Mouse (Mus musculus) kidney, adult 9 months (tissue): ENCODE results near the gene Pgm3.
"Not testable (repeated sequence)": the region's sequence is repeated elsewhere in the genome, so short reads cannot be mapped to it uniquely, and the experiment has no call there.

Source experiments
- DNase-seq: peaks from one replicate; pipeline ENCODE4 v3.0.0; 2022

Gene Pgm3

DNA sequence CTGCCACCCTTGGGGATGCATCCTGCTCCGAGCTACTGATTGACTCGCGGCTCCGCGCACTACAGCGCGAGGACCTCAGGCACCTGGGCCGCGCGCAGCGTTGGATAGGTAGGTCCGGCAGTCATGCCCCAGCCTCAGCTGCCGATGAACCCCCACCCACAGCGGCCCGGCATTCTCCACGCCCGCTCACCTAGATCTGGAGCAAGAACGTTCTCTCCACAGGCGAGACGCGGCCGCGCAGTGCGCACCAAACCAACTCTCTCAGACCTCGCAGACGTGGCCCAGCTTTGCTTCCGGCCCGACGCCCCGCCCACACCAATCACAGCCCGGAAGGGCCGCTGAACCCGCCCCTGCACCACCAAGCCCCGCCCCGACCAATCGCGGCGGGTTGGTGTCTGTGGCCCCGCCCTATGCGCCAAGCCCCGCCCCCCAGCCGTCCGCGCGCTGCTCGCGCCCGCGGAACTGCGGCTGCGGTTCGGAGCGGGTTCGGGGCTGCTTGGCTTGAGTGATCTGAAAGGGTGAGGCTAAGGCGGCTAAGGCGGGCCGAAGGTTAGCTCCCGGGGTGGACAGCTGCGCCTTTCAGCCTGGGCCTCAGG, at the start of gene Pgm3, which contains the start of gene Rwdd2a:
TSS of gene Pgm3 (minus strand) at position 303 of the 596 bp plus-strand sequence.
TSS of gene Rwdd2a (plus strand) at position 452 of the 596 bp plus-strand sequence.
- peak; percentile 96 for DNase-seq

DNA sequence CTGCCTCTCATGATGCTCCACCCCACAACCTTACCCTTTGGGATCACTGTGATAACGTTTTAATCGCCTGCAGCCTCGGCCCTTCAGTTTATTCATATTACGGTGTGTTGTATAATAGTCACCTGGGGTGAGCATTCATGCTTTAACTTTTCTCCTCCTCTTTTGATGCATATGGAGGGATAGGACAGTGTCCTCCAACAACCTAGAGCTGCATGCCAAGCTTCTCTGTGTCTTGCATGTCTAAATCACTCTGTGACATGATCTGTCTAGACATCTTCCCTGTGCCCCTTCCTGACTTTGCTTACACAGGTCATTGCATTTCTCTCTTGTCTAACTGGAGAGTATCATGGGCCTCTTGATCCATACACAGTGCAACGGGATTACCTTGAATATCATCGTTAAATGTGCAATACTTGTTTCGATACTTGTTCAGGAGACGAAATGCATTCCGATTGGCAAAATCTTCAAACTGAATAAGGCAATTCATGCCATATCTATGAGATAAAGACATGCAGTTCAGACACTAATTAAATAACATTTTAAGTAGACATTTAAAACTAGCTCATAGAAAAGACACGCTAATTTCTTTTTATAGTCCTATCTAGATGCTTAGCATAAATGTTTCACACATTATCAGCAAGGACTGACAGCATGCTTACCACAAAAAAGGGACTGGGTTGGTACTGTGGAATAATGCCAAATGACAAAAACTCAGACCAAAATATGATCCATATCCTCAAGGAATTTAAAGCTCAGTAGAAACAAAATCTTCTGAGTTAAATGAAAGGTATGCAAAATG, 47.9 kb upstream of the Pgm3 start:
- no peak for DNase-seq

DNA sequence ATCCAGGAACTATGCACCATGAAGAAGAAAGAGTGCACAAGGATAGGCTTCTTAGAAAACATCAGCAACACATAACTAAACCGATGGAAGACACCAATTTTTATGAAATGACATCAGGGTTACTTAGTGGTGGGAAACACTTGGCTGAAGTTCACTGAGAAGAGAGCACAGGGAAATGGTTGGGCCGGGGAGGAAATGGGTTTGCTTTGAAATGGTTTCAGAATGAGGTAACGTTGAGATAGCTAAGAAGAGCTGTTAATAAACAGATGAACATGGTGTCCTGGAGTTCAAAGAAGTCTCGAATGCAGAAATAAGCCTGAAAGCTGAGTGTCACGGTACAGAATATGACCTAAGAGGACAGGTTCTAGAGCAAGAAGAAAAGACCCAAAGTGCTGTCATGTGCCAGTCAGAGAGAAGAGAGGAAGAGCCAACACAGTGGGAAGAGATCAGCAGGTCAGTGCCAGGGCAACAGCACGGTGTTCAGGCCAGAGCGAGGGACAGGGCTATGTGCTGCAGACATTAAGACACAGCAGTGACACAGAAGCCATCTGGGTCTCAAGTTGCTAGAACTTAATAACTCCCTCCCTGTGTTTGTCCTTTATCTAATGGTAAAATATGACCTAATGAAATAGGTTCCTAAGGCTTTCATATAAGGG, 46.3 kb upstream of the Pgm3 start:
- DNase-seq = no peak

DNA sequence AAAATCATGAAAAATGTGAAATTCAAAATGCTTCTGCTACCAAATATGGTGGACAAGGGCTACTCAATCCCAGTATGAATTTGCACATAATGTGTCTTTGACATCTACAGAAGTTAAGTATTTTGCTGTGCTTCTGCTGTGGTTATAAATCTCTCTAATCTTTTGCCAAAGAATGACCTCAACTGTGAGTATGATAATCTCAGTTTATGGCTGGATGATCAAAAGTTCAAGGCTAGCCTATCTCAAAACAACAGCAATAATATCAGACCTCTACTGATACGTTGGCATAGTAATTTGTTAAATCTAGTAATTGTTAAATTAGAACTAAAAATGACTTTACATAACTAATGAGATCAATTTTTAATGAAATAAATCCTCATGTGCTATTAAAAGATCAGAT, 44.1 kb upstream of the Pgm3 start:
- DNase-seq = no peak

DNA sequence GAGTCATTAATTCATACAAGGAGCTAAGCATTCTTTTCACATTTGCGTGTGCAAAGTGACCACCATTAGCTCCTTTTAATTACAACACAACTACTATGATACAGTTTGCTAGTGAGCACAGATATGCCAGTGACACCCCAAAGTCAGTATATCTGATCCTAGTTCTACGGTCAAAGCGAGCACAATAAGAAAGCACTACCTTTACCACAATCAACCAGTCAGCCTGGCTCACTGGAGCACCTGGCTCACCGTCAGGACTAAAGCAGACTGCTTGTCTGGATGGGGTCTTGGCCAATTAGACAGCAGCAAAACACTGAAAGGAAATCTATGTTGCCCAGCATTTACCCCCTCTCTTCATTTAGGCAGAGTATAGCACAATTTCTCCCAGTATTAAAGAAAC, 40.4 kb upstream of the Pgm3 start:
- no peak for DNase-seq

DNA sequence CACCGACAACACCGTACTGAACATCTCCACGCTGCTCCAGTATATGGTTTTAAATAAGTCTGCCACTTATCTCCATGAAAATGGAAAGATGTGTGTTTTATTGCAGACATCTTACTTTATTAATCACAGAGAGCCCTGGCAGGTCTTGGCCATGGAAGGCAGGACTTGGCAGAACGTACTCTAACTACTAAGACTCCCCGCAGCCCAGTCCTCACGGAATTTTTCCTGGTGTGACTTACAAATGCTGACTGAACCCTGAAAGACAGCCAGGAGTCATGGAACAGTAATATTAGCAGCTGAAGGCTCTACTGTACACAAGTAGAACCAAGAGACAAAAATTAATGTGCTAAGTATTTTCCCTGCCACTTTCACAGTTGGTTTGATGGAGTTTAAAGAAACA, 34.1 kb upstream of the Pgm3 start:
- DNase-seq = no peak

DNA sequence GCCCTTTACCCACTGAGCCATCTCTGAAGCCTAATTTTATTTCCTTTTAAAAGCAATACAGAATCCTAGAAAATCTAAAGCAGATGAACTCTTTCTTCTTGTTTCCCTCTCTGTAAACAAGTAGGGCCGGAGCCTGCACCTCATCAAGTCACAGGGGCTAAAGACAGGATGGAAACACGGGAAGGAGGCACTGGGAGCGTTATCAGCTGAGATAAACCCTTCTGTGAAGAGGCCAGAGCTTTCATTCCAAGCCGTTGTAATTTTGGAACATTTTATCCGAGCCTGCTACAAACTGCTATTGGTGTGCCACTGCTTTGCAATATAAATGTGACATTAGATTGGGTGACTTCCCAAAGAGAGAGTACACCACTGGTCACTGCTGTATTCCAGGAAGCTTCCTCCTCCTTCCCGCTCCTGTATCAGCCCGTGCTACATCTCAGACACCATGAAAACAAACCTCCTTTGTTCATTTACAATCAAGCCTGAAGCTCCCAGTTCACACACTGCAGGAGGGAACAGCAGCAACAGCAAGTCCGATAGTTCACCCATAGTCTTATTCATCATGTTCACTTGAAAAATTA, 28.2 kb upstream of the Pgm3 start:
- no peak for DNase-seq

DNA sequence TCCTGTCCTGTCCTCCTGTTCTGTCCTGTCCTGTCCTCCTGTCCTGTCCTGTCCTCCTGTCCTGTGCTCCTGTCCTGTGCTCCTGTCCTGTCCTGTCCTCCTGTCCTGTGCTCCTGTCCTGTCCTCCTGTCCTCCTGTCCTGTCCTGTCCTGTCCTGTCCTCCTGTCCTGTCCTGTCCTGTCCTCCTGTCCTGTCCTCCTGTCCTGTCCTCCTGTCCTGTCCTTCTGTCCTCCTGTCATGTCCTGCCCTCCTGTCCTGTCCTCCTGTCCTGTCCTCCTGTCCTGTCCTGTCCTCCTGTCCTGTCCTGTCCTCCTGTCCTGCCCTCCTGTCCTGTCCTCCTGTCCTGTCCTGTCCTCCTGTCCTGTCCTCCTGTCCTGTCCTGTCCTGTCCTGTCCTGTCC, 25.3 kb upstream of the Pgm3 start:
- DNase-seq = not testable (repeated sequence)

DNA sequence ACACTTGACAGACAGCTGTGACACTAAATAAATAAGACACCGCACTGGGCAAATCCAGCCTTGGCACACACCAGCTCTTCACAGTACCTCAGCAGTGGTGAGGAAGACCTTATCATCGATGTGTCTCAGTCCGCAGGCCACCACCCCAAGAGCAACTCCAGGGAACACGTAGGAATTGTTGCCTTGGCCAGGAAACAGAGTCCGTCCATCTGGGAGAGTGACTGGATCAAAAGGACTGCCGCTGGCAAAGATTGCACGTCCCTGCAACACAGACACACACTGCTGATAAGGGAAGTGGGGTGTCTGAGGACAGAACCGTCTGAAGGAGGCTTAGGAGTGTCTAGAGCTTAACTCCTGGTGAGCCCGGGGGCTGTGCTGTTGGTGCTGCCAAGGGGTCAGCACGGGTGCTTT, 22.7 kb upstream of the Pgm3 start:
- DNase-seq = not testable (repeated sequence)

DNA sequence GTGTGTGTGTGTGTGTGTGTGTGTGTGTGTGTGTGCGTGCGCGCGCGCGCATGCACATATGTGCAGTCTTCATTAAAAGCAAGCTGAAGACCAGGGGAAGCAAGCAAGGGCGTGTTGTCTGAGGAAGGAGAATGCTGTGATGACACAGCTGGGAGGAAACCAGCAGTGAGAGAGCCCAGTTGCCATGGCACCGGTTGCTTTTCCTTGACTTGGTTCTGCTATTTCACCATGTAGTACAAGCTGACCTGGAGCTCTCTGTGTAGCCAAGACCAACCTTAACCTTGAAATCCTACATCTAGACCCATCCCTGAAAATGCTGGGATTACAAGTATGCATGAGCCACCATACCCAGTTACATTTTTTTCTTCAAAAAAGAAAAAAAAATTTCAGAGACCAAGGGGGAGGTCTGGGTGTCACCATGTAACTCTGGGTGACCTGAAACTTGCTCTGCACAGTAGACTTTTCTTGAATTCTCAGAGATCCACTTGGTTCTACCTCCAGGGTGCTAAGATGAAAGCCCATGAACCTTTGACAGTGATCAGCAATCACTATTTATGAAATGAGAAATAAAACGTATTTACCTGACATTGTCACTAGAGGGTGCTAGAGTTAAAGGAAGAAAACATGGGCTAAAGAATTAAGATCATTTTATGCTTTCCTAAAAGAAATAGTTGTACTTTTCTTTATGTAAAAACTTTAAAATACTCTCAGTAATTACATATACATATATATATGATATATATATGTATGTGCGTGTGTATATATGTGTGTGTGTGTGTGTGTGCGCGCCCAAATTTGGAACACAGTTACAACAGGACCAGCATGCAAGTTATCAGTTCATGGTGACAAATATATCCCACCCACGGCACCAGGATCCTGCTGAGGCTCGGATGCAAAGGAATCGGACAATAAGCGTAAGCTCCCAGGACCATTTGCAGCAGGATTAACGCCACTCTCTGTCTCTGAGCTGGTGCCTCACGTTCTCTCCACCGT, 21.3 kb upstream of the Pgm3 start:
- peak; percentile 20 for DNase-seq

DNA sequence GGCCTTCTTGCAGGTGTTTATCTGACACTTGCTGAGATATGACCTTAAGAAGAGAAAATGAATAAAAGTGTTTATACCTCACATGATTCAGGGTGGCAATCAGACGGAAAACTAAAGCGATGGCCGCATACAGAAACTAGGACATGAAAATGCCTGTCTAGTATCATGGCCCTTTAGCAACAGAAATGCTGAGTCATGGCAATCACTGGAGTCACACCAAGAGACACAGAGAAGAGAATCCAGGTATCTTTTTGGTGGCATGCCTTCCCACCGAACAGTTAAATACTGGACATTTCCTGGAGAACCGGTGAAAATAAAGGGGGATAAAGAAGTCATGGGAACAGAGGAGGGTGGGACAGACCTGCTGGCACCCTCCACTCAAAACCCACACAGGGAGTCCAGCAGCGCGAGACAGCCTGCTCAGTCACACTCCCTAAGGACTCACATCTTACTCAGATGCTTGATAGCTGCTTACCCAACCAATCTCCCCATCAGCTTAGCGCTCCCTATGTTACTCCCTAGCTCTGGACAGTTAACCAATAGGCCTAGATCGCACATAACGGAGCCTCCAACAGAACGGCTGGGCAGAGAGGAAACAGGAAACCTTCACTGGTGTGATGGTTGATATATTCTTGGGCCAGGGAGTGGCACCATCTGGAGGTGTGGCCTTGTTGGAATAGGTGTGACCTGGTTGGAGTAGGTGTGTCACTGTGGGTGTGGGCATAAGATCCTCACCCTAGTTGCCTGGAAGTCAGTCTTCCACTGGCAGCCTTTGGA, 15.6 kb upstream of the Pgm3 start:
- no peak for DNase-seq

DNA sequence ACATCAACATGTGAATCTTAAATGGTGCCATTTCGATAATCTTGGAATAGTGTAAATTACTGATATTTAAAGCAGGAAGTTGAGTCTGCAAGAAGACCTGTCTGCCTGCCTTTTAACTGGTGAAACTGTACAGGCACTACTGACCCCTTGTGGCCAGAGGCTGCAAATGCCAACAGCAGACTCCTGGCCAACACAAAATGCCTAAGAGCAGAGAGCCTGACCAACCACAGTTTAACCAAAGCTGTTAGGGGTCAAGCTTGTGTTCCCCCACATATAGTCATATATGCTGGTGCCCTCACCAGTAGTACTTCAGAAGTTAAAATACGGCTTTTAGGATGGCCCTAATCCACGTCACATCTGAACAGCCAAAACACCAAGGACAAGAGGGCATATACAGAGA, 12.1 kb upstream of the Pgm3 start:
- peak; percentile 74 for DNase-seq

DNA sequence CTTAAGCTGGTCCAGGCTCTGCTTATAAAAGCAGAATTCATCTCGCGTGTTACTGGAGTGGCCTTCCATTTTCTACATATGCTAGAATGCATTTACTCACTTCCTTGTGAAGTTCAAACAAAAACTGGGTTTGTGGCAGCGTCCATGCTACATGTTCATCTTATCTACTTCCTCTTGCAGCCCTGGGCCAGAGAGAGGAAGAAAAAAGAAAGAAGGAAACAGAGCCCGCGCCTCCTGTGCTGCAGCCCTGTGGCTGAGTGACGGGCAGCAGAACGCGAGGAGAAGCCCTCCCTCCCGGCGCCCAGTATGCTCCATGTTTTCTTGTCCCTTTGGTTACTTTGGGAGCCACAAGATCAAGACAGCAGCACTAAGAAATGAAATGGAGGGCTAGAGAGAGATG, 8.0 kb upstream of the Pgm3 start:
- no peak for DNase-seq

DNA sequence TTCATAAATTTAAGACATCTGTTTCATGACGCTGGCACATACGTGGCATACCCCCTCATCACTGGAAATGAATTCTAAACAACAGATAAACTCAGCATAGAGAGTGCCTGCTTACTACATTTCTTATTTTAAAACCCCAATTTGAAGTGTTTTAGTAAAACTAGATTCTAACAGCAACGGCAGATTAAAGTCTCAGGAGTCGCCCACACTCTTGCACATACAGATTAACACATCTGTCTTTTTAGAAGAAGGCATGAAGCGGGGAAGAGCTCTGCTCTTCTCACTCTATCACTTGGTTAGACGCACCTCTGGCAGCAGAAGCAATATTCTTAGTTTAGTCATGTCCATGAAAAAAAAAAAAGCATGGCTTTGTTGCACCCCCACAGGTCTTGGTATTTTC, 3.5 kb upstream of the Pgm3 start:
- no peak for DNase-seq

DNA sequence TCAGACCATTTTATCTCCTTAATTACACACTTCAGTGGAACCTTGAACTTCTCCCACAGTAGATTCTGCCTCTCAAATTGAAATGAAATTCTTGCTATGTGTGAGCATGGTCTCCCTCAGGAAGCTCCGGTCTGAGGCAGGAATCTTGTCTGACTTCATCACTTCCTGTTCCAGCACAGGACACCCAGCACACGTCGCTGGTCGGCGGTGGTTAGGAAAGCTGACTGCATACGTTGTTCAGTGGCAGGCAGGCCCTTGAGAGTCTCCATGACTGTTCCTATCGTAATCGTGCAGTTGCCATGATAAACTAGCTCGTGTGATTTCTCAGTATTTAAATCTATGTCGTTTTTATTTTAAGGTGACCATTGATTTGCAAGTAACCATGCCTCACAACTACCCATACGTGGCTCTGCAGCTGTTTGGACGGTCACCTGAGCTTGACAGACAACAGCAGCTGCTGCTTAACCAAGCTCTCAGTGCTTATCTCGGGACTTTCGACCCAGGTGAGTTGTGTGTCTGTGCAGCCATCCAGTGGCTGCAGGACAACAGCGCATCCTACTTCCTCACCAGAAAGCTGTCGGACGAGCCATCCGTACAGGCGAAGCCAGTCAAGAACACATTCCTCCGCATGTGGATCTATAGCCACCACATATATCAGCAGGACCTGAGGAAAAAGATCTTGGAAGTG, 2.1 kb upstream of the Pgm3 start:
- no peak for DNase-seq

DNA sequence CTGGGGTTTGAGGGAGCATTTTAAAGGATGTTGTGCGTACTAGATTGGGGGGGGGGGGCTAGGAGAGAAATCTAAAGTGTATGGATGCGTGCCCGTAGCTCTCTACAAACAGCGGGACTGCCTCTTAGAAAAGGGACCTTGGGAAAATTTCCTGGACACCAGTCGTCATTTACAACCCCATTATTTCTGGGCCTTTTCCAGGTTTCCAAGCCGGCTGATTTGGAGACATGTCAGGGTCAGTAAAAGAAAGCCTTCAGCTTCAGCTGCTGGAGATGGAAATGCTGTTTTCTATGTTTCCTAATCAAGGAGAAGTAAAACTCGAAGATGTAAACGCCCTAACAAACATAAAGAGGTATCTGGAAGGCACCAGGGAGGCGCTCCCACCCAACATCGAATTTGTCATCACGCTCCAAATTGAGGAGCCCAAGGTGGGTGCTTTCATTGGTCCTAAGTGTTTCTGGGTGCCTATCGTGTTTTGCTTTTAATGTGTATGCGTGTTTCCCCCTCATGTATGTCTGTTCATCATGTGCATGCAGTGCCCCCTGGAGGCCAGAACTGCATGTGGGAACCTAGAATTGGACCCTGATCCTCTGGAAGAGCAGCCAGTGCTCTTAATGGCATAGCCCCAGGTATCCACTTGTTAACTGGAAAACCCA, 1.1 kb upstream of the Pgm3 start:
- DNase-seq = peak; percentile 89

DNA sequence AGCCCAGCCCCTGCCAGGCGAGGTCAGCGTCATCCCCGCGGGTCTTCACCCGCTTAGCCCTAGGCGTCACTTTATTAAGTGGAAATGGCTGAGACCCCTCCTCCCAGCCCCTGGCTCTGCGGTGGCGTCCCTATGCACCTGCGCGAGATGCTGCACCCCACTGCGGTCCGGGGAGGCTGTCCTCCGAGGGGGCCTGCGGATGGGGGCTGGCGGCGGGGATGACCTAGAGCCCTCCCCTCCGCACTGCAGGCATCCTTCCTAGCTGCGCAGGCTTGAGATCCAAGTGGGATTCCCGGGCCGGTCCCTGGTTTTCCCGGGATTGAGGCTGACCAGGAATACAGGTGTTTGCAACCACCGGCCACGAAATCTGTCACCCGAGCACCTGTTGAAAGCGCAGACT, 554 bp upstream of the Pgm3 start:
- DNase-seq = no peak

DNA sequence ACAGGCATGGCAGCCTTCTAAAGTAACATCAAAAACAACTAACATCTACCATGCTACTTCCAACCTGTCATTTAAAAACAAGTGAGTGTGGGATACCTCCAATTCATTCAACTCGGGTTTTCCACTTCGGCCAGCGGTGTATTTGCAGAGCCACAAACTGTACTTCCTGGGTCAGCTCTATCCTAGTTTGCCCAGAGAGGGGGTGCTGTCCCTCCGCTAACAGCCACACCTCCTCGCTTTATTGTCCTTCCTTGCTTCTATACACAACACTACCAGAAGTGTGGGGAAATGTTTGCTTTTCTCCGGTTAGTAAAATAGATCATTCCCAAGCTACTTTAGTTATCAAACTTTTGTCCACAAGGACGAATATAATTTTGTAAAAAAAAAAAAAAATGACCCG, 696 bp downstream of the Pgm3 start:
- DNase-seq = no peak

DNA sequence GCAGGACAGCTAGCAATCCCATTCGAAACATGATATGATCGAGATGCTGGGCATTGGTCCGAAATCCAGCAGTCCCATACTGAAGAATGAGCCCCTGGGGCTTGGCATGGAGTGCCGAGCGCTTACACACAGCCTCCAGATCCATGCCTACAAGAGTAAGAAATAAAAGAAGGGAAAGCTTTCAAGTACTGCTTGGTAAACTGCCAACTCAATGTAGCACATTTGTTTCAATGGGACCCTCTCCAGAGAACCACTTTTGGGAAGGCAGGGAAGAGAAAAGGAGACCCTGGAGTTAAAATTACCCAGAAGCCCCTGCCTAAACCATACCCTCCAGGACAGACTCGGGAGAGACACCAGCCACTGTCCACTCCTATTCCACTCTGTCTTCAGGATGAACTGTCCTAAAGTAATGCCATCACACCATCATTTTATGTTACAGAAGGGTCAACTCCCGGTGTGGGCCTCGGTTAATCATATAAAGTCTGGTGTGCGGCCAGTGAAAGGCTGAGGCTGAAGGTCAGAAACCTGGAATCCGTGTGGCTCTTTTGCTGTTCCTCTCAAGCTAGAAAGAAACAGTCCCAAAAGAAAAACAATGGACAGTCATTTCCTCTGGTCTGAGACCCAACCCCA, 1.3 kb downstream of the Pgm3 start:
- DNase-seq = peak; percentile 60

DNA sequence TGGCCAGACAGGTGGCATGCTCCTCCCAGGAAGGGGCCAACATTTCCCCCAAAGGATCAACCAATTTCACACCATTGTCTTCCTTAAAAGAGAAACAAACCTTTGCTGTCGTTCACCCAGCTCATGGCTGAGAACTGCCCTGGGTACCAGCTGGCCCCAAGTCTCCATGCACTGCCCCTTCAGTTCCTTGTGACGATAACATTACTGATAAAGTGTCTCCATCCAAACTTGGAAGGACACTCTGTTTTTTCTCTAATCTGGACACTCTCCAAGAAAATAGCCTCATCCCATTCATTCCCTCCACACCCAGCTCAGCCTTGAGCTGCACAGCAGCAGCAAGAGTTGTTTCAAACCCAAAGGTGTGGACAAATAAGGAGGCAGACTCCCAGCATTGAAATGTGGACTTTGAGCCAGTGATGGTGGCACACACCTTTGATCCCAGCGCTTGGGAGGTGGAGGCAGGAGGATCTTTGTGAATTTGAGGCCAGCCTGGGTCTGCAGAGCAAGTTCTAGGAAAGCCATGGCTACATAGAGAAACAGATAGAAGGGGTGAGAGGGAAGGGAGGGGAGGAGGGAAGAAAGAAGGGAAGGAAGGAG, 2.2 kb downstream of the Pgm3 start:
- DNase-seq = peak; percentile 63
